Mouse (Mus musculus) embryonic fibroblast, embryonic 13.5 days (primary cell): ENCODE data around the gene Ctrc.

Experiments
- CTCF ChIP-seq: IDR thresholded peaks from 2 replicates; pipeline ENCODE4 v1.5.1; 2011; ENCODE audit warnings: mild to moderate bottlenecking, control low read depth, low read length, moderate library complexity, borderline replicate concordance; ENCODE audit not compliant: insufficient read depth
- POLR2A ChIP-seq: IDR thresholded peaks from 2 replicates; pipeline ENCODE4 v1.6.1; 2011; ENCODE audit warnings: low read depth, mild to moderate bottlenecking, control low read depth, low read length, moderate library complexity

DNA sequence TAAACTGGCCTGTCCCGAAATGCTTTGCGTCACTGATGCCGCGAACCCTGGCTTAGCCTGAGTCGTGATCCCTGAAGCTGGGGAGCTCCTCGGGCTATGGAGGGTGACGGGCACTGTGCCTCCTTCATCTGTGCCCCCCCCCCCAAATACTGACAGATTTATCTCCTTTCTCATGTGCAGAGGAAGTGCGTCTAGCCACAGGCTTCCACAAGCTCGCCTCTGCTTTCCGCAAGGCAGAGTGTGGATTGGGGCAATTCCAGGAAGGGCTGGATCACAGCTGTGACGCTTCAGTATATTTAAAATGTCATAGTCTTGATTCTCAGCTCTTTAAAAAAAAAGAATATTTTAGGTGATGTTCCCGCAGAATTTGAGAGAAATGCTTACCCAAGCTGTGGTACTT is 49.6 kb upstream of the Ctrc start:
- TF ChIP-seq POLR2A, result no peak
- no peak for TF ChIP-seq CTCF
